Mouse (Mus musculus) liver, postnatal 0 days (tissue): ENCODE measurements around the gene Pip4k2a. TPM values are rescaled to one million over a fixed set of nuclear protein-coding genes. Genes with fewer than 3 reads are reported as not detected.

ENCODE experiments used
- ATAC-seq: fragments of 200-750 bp; cut with Nextera tagmentation; 2 replicates; pipeline ENCODE4 v1.8.0; 2017; ENCODE audit warnings: mild to moderate bottlenecking, moderate library complexity
- DNase-seq: peaks from one replicate; pipeline ENCODE4 v3.0.0-alpha.2; 2016
- H3K27ac ChIP-seq: fragments of 300-500 bp; sonication (generic); 2 replicates; pipeline ENCODE4 v1.5.1; 2014; ENCODE audit warnings: antibody characterized with exemption, moderate library complexity, mild to moderate bottlenecking, low read depth
- H3K27me3 ChIP-seq: fragments of 300-500 bp; sonication (generic); 2 replicates; pipeline ENCODE4 v1.6.1; 2014; ENCODE audit warnings: low read length, control low read depth, mixed read lengths; ENCODE audit not compliant: insufficient read depth
- H3K36me3 ChIP-seq: fragments of 300-500 bp; sonication (generic); replicated peaks from 2 replicates; pipeline ENCODE4 v1.6.1; 2014; ENCODE audit warnings: mild to moderate bottlenecking, control low read depth, low read length, moderate library complexity, mixed read lengths; ENCODE audit not compliant: insufficient read depth
- H3K4me1 ChIP-seq: fragments of 300-500 bp; sonication (generic); 2 replicates; pipeline ENCODE4 v1.6.1; 2014; ENCODE audit warnings: antibody characterized with exemption, mild to moderate bottlenecking, control low read depth; ENCODE audit not compliant: insufficient read depth
- H3K4me2 ChIP-seq: fragments of 300-500 bp; sonication (generic); 2 replicates; pipeline ENCODE4 v1.6.1; 2014; ENCODE audit warnings: low read depth, mild to moderate bottlenecking, low read length, moderate library complexity, mixed read lengths
- H3K4me3 ChIP-seq: fragments of 300-500 bp; sonication (generic); 2 replicates; pipeline ENCODE4 v1.5.1; 2014; ENCODE audit warnings: low read depth, low read length
- H3K9ac ChIP-seq: fragments of 300-500 bp; sonication (generic); replicated peaks from 2 replicates; pipeline ENCODE4 v1.6.1; 2014; ENCODE audit warnings: mild to moderate bottlenecking, moderate library complexity
- H3K9me3 ChIP-seq: fragments of 300-500 bp; sonication (generic); 2 replicates; pipeline ENCODE4 v1.6.1; 2016; ENCODE audit warnings: mild to moderate bottlenecking, control low read depth, low read length, mixed read lengths
- CTCF ChIP-seq: sonication (generic); IDR thresholded peaks from 2 replicates; pipeline ENCODE4 v1.5.1; 2016; ENCODE audit warnings: antibody characterized with exemption, low read depth
- EP300 ChIP-seq: IDR thresholded peaks from 2 replicates; pipeline ENCODE4 v1.6.1; 2016; ENCODE audit warnings: antibody characterized with exemption, low read depth, mild to moderate bottlenecking
- WGBS: fragments of 180-500 bp; shearing (Covaris S2); extraction: QIAGEN DNeasy Blood & Tissue Kit; methylation state at CpG from one replicate; pipeline ENCODE4 v1.1.7; 2014; ENCODE audit not compliant: insufficient replicate concordance; 5-methylcytosine and 5-hydroxymethylcytosine counted together
- polyA plus RNA-seq: library from polyadenylated mRNA; unstranded; fragments of >200 nt; fragmentation: Nextera tagmentation; extraction: Ambion mirVana; gene quantifications from 2 replicates; pipeline ENCODE4 v1.2.1, GENCODE M21; 2015

Pip4k2a gene
- polyA plus RNA-seq, 1 experiment from 2014 or later = 8.0 TPM

DNA sequence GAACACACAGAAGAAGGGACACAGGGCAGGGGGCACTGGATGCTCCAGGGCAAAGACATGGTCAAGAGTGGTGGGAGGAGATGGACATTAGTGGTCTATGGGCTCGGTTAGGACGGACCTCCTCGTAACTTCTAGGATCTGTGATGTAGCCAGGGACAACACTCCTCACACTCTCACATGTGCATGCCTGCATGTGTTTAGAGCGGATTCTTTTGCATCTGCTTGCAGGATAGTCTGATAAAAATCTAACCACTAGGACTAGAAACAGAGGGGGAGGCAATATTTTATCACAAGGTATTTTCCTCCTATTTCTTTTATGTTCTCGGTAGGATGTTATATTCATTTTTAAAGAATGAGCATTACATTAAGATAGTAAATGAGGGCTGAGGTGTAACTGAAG, 38.4 kb downstream of the Pip4k2a start:
- H3K4me3 ChIP-seq = no peak overlapping the region
- H3K9ac ChIP-seq = no peak overlapping the region
- ATAC-seq = no peak
- H3K9me3 ChIP-seq = no peaks in the 10 kb centered on the region
- H3K36me3 ChIP-seq = no peaks in the 10 kb centered on the region
- H3K27me3 ChIP-seq = no peaks in the 10 kb centered on the region
- TF ChIP-seq EP300 = no peak
- 67% methylated on average over 5 of the region's 5 CpGs for WGBS
- no peak overlapping the region for H3K27ac ChIP-seq
- H3K4me2 ChIP-seq = no peak overlapping the region
- no peak for DNase-seq
- peaks cover 45% of the 10 kb centered on the region for H3K4me1 ChIP-seq

DNA sequence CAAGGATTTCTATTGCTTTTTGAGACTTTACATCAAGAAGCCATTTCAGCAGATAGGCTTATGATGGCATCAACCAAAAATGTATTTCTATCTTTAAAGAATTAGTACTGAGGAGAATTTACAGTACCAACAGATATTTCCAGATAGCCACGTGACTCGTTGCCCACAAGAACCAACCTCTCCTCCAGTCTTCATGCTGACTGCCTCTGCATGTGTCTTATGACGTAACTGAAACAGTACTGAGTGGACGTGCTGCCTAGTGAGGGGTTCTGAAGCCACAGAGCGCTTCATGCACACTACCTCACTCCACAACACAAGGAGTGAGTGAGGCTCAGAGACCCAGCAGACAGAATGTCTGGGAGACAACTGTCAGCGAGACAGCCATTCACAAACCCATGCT, 38.9 kb downstream of the Pip4k2a start:
- Histone ChIP-seq H3K9me3 (no peaks in the 10 kb centered on the region), H3K27ac (no peak overlapping the region), H3K27me3 (no peaks in the 10 kb centered on the region), H3K4me3 (no peak overlapping the region), H3K9ac (no peak overlapping the region), H3K4me2 (peak overlapping the region; percentile 14; the same call in 1 of the 2 replicates), H3K36me3 (no peaks in the 10 kb centered on the region), H3K4me1 (peaks cover 48% of the 10 kb centered on the region)
- no peak for ATAC-seq
- no peak for DNase-seq
- TF ChIP-seq CTCF (no peak), EP300 (no peak)
- WGBS = 51% methylated on average over 6 of the region's 6 CpGs

DNA sequence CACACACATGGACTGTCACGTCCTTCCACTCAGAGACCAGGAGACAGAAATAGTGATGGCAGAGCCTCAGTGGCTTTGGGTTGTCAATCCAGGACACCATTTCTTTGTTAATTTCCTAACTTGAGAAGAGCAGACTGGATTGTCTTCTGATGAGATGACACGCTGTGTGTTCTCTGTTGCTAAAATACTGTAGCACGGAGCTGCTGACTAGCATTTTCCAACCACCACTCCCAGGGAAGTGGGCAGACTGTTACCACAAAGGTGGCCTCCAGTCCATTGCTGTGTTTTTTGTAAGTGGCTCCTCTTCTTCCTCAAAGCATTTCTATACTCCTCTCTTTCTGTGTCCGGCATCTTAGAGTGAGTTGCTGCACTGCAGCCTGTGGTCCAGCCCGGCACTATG, 39.4 kb downstream of the Pip4k2a start:
- H3K36me3 ChIP-seq = no peaks in the 10 kb centered on the region
- no peak for DNase-seq
- H3K9ac ChIP-seq = no peak overlapping the region
- no peaks in the 10 kb centered on the region for H3K27me3 ChIP-seq
- peaks cover 50% of the 10 kb centered on the region for H3K4me1 ChIP-seq
- TF ChIP-seq CTCF (no peak), EP300 (no peak)
- no peak for ATAC-seq
- H3K4me2 ChIP-seq = peak overlapping the region; percentile 14; the same call in 1 of the 2 replicates
- H3K4me3 ChIP-seq = no peak overlapping the region
- no peaks in the 10 kb centered on the region for H3K9me3 ChIP-seq
- WGBS = 62% methylated on average over 5 of the region's 5 CpGs
- no peak overlapping the region for H3K27ac ChIP-seq

GRCm38 (mm10) chr2:18958044-18958443, 39.9 kb downstream of the Pip4k2a start:
- 74% methylated on average over 9 of the region's 9 CpGs for WGBS
- no peak overlapping the region for H3K4me2 ChIP-seq
- H3K27me3 ChIP-seq = no peaks in the 10 kb centered on the region
- ATAC-seq (no peak), DNase-seq (no peak)
- peaks cover 48% of the 10 kb centered on the region for H3K4me1 ChIP-seq
- no peaks in the 10 kb centered on the region for H3K9me3 ChIP-seq
- no peak for TF ChIP-seq EP300
- TF ChIP-seq CTCF = no peak
- H3K27ac ChIP-seq = no peak overlapping the region
- no peak overlapping the region for H3K9ac ChIP-seq
- no peaks in the 10 kb centered on the region for H3K36me3 ChIP-seq
- no peak overlapping the region for H3K4me3 ChIP-seq

DNA sequence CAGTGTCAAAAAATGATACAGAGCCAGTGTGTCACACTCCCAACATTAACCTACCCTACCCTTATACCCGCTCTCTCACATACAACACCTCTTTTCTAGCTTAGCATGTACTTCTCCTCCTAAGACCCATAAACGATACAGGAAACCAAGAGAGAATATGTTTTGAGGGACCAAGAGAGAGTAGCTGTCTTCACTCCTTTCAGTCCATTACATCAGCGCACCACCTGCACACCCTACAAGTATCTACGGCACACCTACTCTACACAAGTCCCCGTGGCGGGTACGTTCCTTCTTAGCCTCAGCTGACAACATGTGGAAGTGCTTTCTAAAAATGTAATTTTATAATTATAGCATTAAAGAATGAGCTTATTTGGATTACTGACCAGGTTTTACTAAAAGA, 40.5 kb downstream of the Pip4k2a start:
- Histone ChIP-seq H3K36me3 (no peaks in the 10 kb centered on the region), H3K9me3 (no peaks in the 10 kb centered on the region), H3K4me3 (no peak overlapping the region), H3K9ac (no peak overlapping the region), H3K27ac (no peak overlapping the region), H3K4me2 (peak overlapping the region; percentile 15; the same call in 1 of the 2 replicates), H3K27me3 (no peaks in the 10 kb centered on the region), H3K4me1 (peaks cover 47% of the 10 kb centered on the region)
- TF ChIP-seq EP300 = no peak
- ATAC-seq (no peak), DNase-seq (no peak)
- WGBS = 54% methylated on average over 7 of the region's 7 CpGs

GRCm38 (mm10) chr2:18956945-18957344, 41.0 kb downstream of the Pip4k2a start:
- peaks cover 52% of the 10 kb centered on the region for H3K4me1 ChIP-seq
- TF ChIP-seq CTCF = no peak
- TF ChIP-seq EP300 = peak; percentile 42; the same call in 1 of the 2 replicates
- no peak overlapping the region for H3K9ac ChIP-seq

GRCm38 (mm10) chr2:18956424-18956823, 41.5 kb downstream of the Pip4k2a start:
- ATAC-seq (no peak), DNase-seq (no peak)
- peaks cover 55% of the 10 kb centered on the region for H3K4me1 ChIP-seq
- no peaks in the 10 kb centered on the region for H3K9me3 ChIP-seq
- H3K9ac ChIP-seq = no peak overlapping the region
- peak overlapping the region; percentile 16; the same call in 1 of the 2 replicates for H3K4me2 ChIP-seq
- H3K27me3 ChIP-seq = no peaks in the 10 kb centered on the region
- 56% methylated on average over 3 of the region's 3 CpGs for WGBS
- no peaks in the 10 kb centered on the region for H3K36me3 ChIP-seq
- H3K4me3 ChIP-seq = no peak overlapping the region
- H3K27ac ChIP-seq = no peak overlapping the region
- TF ChIP-seq CTCF = no peak
- no peak for TF ChIP-seq EP300

More at GRCm38 (mm10) chr2:18956945-18957344, 41.0 kb downstream of the Pip4k2a start:
- H3K27ac ChIP-seq = no peak overlapping the region
- 24% methylated on average over 7 of the region's 7 CpGs for WGBS
- ATAC-seq (0 out of 2 replicates have a peak, but pooled peaks have one; percentile 10), DNase-seq (no peak)
- no peaks in the 10 kb centered on the region for H3K27me3 ChIP-seq
- H3K36me3 ChIP-seq = no peaks in the 10 kb centered on the region
- no peak overlapping the region for H3K4me3 ChIP-seq
- no peaks in the 10 kb centered on the region for H3K9me3 ChIP-seq
- peak overlapping the region; percentile 15; the same call in 1 of the 2 replicates for H3K4me2 ChIP-seq
